Mouse (Mus musculus): ENCODE measurements around the gene Olfr103.

The Olfr103 gene

DNA sequence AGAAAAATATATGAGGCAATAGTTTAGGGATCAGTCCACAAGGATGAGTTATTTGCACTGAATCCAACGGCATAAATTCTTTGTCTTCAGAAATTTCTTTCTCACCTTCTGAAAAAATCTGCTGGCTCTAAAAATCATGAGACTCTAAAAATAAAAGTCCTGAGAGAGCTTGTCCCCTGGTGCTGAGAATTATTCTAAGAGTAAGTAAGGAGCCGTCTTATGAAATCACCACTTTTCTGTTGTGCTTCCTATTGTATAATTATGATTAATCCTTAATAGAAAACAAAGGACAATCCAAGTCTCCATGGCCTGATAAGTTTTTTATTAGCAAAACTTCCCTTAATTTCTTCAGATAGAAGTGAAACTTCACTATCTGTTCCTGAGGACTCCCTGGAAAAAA, at the start of gene Olfr103:
Olfr103 (minus strand) TSS at position 101 of the 400 bp plus-strand sequence.
- ATAC-seq (ENCODE audit: low TSS enrichment) = no peak

DNA sequence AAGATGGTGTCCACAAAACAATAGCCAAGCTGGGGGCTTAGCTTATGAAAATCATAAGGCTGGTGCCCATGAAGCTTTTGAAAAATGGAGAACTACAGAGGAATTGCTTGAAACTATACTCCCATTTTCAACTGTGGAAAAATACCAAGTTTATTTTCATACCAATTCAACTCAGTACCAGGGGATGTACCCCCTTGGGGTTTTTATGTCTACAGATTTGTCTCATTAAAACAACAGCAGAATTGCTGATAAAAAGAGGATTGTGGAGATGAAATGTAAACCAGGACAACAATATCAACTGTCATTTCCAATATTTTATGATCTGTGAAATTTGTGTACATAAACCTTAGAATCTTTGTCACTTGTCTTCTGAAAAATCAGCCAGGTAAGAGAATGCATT, 39.2 kb upstream of the Olfr103 start, which contains the start of gene Olfr105-ps:
Olfr105-ps (plus strand) TSS at position 301 of the 400 bp plus-strand sequence.
- no peak for ATAC-seq (ENCODE audit: low TSS enrichment)

DNA sequence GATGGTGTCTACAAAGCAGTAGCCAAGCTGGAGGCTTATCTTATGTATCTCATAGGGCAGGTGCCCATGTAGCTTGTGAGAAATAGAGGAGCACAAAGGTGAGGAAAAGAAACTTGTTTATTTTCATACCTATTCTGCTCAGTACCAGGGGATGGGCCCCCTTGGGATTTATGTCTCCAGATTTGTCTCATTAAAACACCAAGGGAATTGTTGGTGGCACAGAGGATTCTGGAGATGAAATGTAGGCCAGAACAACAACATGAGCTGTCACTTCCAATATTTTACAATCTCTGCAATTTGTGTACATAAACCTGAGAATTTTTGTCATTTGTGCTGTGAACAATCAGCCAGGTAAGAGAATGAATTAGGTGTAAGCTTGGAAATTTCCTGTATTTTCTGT, 19.8 kb upstream of the Olfr103 start, which contains the start of gene Olfr104-ps:
Olfr104-ps (plus strand) TSS at position 301 of the 400 bp plus-strand sequence.
- no peak for ATAC-seq (ENCODE audit: low TSS enrichment)

DNA sequence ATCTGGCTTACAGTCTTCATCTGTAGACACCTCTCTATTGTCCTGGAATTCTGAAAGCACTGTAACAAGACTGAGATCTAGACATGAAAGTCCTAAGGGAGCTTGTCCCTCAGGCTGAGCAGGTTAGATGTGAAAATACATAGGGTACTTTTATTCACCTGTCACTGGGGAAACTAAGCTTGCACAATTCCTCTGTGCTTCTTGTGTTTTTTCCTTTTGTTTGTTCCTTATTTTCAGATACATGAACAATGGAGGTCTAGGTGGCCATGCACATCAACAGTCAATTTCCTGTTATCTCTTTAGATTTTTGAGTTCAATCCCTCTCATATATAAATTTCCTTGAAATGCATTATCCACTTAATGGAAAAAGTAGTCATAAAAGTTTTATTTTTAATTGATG, 22.5 kb downstream of the Olfr103 start, which contains the start of gene Olfr102:
Olfr102 (minus strand) TSS at position 101 of the 400 bp plus-strand sequence.
- no peak for ATAC-seq (ENCODE audit: low TSS enrichment)

DNA sequence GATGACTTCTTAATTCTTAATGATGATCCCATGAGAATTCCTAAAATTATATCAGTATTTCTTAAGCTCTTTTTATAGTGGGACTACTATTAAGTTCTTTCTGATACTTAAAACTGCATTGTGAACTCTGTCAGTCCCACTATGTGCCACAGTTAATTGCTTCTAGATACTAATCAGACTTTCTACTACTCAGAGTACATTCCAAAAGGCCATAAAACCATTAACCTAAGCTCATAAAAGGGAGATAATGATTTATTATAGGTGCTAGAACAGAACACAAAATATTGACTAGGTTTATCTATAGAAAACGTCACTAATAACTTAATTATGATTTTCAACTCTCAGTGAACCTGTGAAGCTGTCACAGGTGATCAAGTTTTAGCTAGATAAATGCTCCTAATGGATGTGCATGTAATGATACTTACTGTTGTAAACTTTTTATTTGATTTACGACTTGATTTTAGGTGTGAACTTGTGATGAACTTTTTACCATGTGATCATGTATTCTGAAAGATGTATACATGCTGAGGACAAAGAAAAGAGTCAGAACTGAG, 29.3 kb downstream of the Olfr103 start:
- ATAC-seq (ENCODE audit: low TSS enrichment) = no peak

DNA sequence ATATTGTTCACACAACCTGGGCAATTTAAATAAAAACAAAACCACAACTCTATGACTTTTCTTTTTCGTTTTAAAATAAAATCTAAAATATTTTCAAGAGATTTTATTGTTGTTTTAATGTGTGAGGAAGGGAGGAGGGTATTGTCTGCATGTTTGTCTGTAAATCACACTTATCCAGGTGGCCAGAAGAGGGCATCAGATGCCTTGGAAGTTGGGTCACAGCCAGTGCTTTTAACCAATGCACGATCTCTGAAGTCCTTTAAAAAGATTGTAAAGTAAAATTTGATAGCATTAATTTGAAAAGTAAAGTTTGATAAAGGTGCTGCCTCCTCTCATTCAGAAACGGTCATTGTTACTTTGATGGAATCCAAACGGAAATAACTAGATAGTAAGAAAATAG, 31.0 kb downstream of the Olfr103 start:
- no peak for ATAC-seq (ENCODE audit: low TSS enrichment)

DNA sequence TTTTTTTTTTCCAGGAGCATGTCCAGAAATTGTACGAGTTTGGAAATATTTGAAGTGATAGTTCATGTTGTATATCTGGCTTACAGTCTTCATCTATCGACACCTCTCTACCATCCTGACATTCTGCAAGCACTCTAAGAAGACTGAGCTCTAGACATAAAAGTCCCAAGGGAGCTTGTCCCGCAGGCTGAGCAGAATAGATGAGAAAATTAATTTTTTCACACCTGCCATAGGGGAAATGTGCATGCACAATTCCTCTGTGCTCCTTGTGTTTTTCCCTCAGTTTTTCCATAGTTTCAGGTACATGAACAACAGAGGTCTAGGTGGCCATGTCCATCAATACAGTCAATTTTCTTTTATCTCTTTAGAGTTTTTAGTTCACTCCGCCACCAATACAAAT, 35.3 kb downstream of the Olfr103 start, which contains the start of gene Olfr101:
Olfr101 (minus strand) TSS at position 101 of the 400 bp plus-strand sequence.
- ATAC-seq (ENCODE audit: low TSS enrichment) = no peak
